Mouse (Mus musculus): Measurements from ENCODE around the gene Cphx2. TPM values are rescaled to one million over a fixed set of nuclear protein-coding genes. Genes with fewer than 3 reads are reported as not detected.
"Not testable (repeated sequence)": the region's sequence is repeated elsewhere in the genome, so short reads cannot be mapped to it uniquely, and the experiment has no call there.

Cphx2 gene
- not detected in 2 replicates for polyA plus RNA-seq (2016; fragmentation: Nextera tagmentation; extraction: Ambion mirVana)

GRCm38 (mm10) chr14:26081216-26081615, at the start of gene Cphx2:
Cphx2 (plus strand) TSS chr14:26081516.
- not testable (repeated sequence) for H3K27ac ChIP-seq; H3K27me3 ChIP-seq; H3K36me3 ChIP-seq; ATAC-seq (ENCODE audit: insufficient number of reproducible peaks, insufficient read depth, low FRiP score, low TSS enrichment); H3K4me1 ChIP-seq; H3K9me3 ChIP-seq; H3K4me2 ChIP-seq (replicated peaks); H3K4me3 ChIP-seq; H3K9ac ChIP-seq
- WGBS, result no CpG with 5 or more reads among the region's 6 CpGs

- not testable (repeated sequence) for ATAC-seq (ENCODE audit: insufficient number of reproducible peaks, insufficient read depth, low FRiP score, low TSS enrichment); H3K27ac ChIP-seq; H3K4me2 ChIP-seq (replicated peaks); H3K4me1 ChIP-seq; H3K36me3 ChIP-seq; H3K9ac ChIP-seq; H3K4me3 ChIP-seq; H3K9me3 ChIP-seq; H3K27me3 ChIP-seq
- WGBS, result no CpG with 5 or more reads among the region's 3 CpGs
Observed at GRCm38 (mm10) chr14:26034364-26034763, 47.0 kb upstream of the Cphx2 start.

DNA sequence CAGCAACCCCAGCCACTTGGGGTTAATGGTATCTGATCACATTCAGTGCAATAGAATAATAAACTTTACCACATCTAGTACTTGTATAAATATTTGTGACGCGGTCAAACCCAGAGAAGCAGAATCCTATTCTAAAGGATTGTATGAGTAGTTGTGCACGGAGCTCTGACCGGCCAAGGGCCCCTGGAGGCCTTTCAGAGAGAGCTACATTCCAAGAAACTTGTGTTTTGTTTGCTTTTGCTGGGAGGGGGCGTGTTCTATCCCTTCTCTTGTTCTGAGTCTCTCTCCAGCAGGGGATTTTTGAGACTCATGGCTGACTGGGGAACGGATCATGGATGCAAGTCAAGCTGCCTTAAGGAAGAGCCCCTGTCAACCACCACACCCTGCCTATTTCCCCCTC, 45.9 kb upstream of the Cphx2 start:
- H3K4me2 ChIP-seq (replicated peaks); H3K9ac ChIP-seq; H3K4me3 ChIP-seq; H3K27ac ChIP-seq; ATAC-seq (ENCODE audit: insufficient number of reproducible peaks, insufficient read depth, low FRiP score, low TSS enrichment); H3K9me3 ChIP-seq; H3K4me1 ChIP-seq; H3K27me3 ChIP-seq; H3K36me3 ChIP-seq: not testable (repeated sequence)
- whole genome bisulfite sequencing, result no CpG with 5 or more reads among the region's 6 CpGs

- H3K9me3 ChIP-seq; H3K36me3 ChIP-seq; H3K4me2 ChIP-seq (replicated peaks); H3K9ac ChIP-seq; H3K4me3 ChIP-seq; H3K27ac ChIP-seq; ATAC-seq (ENCODE audit: insufficient number of reproducible peaks, insufficient read depth, low FRiP score, low TSS enrichment); H3K4me1 ChIP-seq; H3K27me3 ChIP-seq: not testable (repeated sequence)
- WGBS, result no CpG with 5 or more reads among the region's 26 CpGs
Observed at GRCm38 (mm10) chr14:26042611-26043010, 38.7 kb upstream of the Cphx2 start, which contains the start of gene Gm9780. Gm9780 (minus strand) TSS chr14:26042711.

- H3K4me3 ChIP-seq; H3K4me1 ChIP-seq; H3K36me3 ChIP-seq; H3K9ac ChIP-seq; H3K27ac ChIP-seq; H3K27me3 ChIP-seq; H3K4me2 ChIP-seq (replicated peaks); H3K9me3 ChIP-seq; ATAC-seq (ENCODE audit: insufficient number of reproducible peaks, insufficient read depth, low FRiP score, low TSS enrichment): not testable (repeated sequence)
- no CpG with 5 or more reads among the region's 5 CpGs for WGBS
Observed at GRCm38 (mm10) chr14:26045007-26045406, 36.3 kb upstream of the Cphx2 start.

GRCm38 (mm10) chr14:26047026-26047425, 34.3 kb upstream of the Cphx2 start:
- no CpG with 5 or more reads among the region's 8 CpGs for WGBS
- not testable (repeated sequence) for ATAC-seq (ENCODE audit: insufficient number of reproducible peaks, insufficient read depth, low FRiP score, low TSS enrichment)

DNA sequence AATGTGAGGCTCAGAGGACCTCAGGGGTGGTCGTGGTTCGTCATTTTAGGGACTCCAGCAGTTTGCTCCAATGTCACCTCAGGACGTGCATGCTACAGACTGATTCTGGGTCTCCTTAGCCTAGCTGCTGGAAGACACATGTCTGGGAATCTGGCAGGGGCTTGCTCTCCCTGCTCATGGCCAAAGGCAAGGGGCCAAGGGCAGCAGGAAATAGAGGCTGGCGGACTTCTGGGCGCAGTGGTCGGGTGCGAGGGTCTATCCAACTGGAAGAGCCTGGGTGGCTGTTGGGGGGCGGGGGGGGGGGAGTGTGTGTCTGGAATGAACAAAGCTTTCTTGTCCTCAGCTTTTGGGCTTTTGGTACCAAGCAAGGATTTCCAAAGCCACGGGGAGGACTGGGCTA, 32.5 kb upstream of the Cphx2 start:
- H3K36me3 ChIP-seq; H3K9ac ChIP-seq; H3K27ac ChIP-seq; H3K4me2 ChIP-seq (replicated peaks); H3K4me1 ChIP-seq; H3K9me3 ChIP-seq; H3K4me3 ChIP-seq; H3K27me3 ChIP-seq; ATAC-seq (ENCODE audit: insufficient number of reproducible peaks, insufficient read depth, low FRiP score, low TSS enrichment): not testable (repeated sequence)
- WGBS, result no CpG with 5 or more reads among the region's 9 CpGs

More at GRCm38 (mm10) chr14:26047026-26047425, 34.3 kb upstream of the Cphx2 start:
- not testable (repeated sequence) for H3K9me3 ChIP-seq; H3K27ac ChIP-seq; H3K36me3 ChIP-seq; H3K4me3 ChIP-seq; H3K9ac ChIP-seq; H3K4me1 ChIP-seq; H3K4me2 ChIP-seq (replicated peaks); H3K27me3 ChIP-seq

DNA sequence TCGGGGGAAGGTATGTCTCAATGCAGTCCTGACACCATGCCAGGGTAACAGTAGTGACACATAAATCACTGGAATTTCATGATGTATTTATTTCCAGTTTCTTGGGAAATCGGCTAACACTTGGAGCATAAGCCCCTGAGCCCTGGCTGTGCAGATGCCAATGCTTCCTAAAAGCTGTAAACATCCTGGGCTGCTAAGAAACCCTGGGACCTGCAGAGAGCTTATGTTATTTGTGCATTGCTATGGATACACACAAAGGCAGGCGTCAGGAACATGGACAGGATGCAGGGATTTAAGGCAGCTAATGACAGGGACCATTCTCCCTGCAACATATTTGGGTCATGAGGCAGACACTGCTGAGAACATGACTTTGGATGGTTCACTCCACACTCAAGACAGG, 23.1 kb upstream of the Cphx2 start:
- WGBS, result no CpG with 5 or more reads among the region's 3 CpGs
- H3K4me2 ChIP-seq (replicated peaks); H3K9me3 ChIP-seq; H3K27ac ChIP-seq; H3K9ac ChIP-seq; H3K4me1 ChIP-seq; ATAC-seq (ENCODE audit: insufficient number of reproducible peaks, insufficient read depth, low FRiP score, low TSS enrichment); H3K27me3 ChIP-seq; H3K36me3 ChIP-seq; H3K4me3 ChIP-seq: not testable (repeated sequence)

- WGBS, result no CpG with 5 or more reads among the region's 6 CpGs
Observed at GRCm38 (mm10) chr14:26059362-26059761, 22.0 kb upstream of the Cphx2 start.

GRCm38 (mm10) chr14:26066574-26067324, 14.6 kb upstream of the Cphx2 start:
- H3K4me3 ChIP-seq; H3K36me3 ChIP-seq; H3K9me3 ChIP-seq; H3K27me3 ChIP-seq; H3K4me2 ChIP-seq (replicated peaks); H3K9ac ChIP-seq; H3K4me1 ChIP-seq; H3K27ac ChIP-seq: not testable (repeated sequence)
- ATAC-seq (ENCODE audit: insufficient number of reproducible peaks, insufficient read depth, low FRiP score, low TSS enrichment), result peak; percentile 67
- WGBS, result no CpG with 5 or more reads among the region's 44 CpGs

More at GRCm38 (mm10) chr14:26059362-26059761, 22.0 kb upstream of the Cphx2 start:
- not testable (repeated sequence) for H3K27me3 ChIP-seq; H3K9ac ChIP-seq; H3K4me3 ChIP-seq; H3K4me2 ChIP-seq (replicated peaks); ATAC-seq (ENCODE audit: insufficient number of reproducible peaks, insufficient read depth, low FRiP score, low TSS enrichment); H3K27ac ChIP-seq; H3K36me3 ChIP-seq; H3K4me1 ChIP-seq; H3K9me3 ChIP-seq

- not testable (repeated sequence) for H3K27me3 ChIP-seq; ATAC-seq (ENCODE audit: insufficient number of reproducible peaks, insufficient read depth, low FRiP score, low TSS enrichment); H3K27ac ChIP-seq; H3K9me3 ChIP-seq; H3K9ac ChIP-seq; H3K4me3 ChIP-seq; H3K4me2 ChIP-seq (replicated peaks); H3K4me1 ChIP-seq; H3K36me3 ChIP-seq
- no CpG with 5 or more reads among the region's 10 CpGs for WGBS
Observed at GRCm38 (mm10) chr14:26067325-26067633, 14.0 kb upstream of the Cphx2 start, which contains the start of gene Tmem254c. Tmem254c (minus strand) TSS chr14:26067355.

GRCm38 (mm10) chr14:26076620-26077390, 4.5 kb upstream of the Cphx2 start:
- H3K4me1 ChIP-seq; ATAC-seq (ENCODE audit: insufficient number of reproducible peaks, insufficient read depth, low FRiP score, low TSS enrichment); H3K9me3 ChIP-seq; H3K4me2 ChIP-seq (replicated peaks); H3K4me3 ChIP-seq; H3K27ac ChIP-seq; H3K27me3 ChIP-seq; H3K9ac ChIP-seq; H3K36me3 ChIP-seq: not testable (repeated sequence)
- no CpG with 5 or more reads among the region's 5 CpGs for WGBS
